Mouse (Mus musculus) kidney, adult 2 months (tissue): ENCODE results near the gene Dlg2. TPM values are rescaled to one million over a fixed set of nuclear protein-coding genes. Genes with fewer than 3 reads are reported as not detected.

ENCODE experiments used
- DNase-seq: peaks from one replicate; pipeline ENCODE4 v3.0.0; 2021
- H3K27ac ChIP-seq: fragments of 200-500 bp; 2 replicates; pipeline ENCODE4 v1.5.1; 2012; ENCODE audit warnings: low read depth, low read length, control low read depth, inconsistent platforms; ENCODE audit not compliant: insufficient read depth
- H3K27me3 ChIP-seq: fragments of 200-500 bp; replicated peaks from 2 replicates; pipeline ENCODE4 v1.6.1; 2012; ENCODE audit warnings: mild to moderate bottlenecking, moderate library complexity, low read length, inconsistent platforms; ENCODE audit not compliant: control insufficient read depth, insufficient read depth
- H3K36me3 ChIP-seq: fragments of 200-500 bp; 2 replicates; pipeline ENCODE4 v1.6.1; 2012; ENCODE audit warnings: mild to moderate bottlenecking, moderate library complexity, low read length, inconsistent platforms; ENCODE audit not compliant: control insufficient read depth, insufficient read depth
- H3K4me1 ChIP-seq: fragments of 200-500 bp; 2 replicates; pipeline ENCODE4 v1.6.1; 2011; ENCODE audit warnings: low read length; ENCODE audit not compliant: control insufficient read depth, insufficient read depth
- H3K4me3 ChIP-seq: fragments of 200-500 bp; 2 replicates; pipeline ENCODE4 v1.5.1; 2011; ENCODE audit warnings: mild to moderate bottlenecking, low read depth, low read length, control low read depth; ENCODE audit not compliant: insufficient read depth
- CTCF ChIP-seq: fragments of 200-500 bp; conservative IDR thresholded peaks from 2 replicates; pipeline ENCODE4 v1.5.1; 2011; ENCODE audit warnings: low read depth, mild to moderate bottlenecking, control low read depth, low read length, moderate library complexity, mixed read lengths; ENCODE audit not compliant: insufficient read depth, insufficient read length
- POLR2A ChIP-seq: fragments of 200-500 bp; IDR thresholded peaks from one replicate; pipeline ENCODE4 v1.6.1; 2011; ENCODE audit warnings: low read depth, low read length, control low read depth
- WGBS: fragments of 180-500 bp; shearing (Covaris S2); methylation state at CpG from one replicate; pipeline ENCODE4 v1.1.7; 2018; 5-methylcytosine and 5-hydroxymethylcytosine counted together
- polyA plus RNA-seq: library from polyadenylated mRNA; depleted of rRNA; stranded (reverse); fragments of >200 nt; gene quantifications from 2 replicates; pipeline ENCODE4 v1.2.3, GENCODE M21; 2012

Gene Dlg2
- polyA plus RNA-seq, 1 experiment, result 2.1 TPM

- 10% methylated on average over 25 of the region's 25 CpGs for WGBS
Measured at GRCm38 (mm10) chr7:91090830-91091683, 614.6 kb downstream of the Dlg2 start.

GRCm38 (mm10) chr7:91096467-91096866 is 620.0 kb downstream of the Dlg2 start:
- Histone ChIP-seq H3K27ac (no peak overlapping the region), H3K4me3 (no peak overlapping the region), H3K27me3 (peaks cover under 1% of the 10 kb centered on the region; the same call in 1 of the 2 replicates), H3K4me1 (no peaks in the 10 kb centered on the region), H3K36me3 (no peaks in the 10 kb centered on the region)
- 80% methylated on average over 7 of the region's 7 CpGs for WGBS
- TF ChIP-seq CTCF, result no peak
- TF ChIP-seq POLR2A, result no peak
- DNase-seq, result no peak

More at GRCm38 (mm10) chr7:91090830-91091683, 614.6 kb downstream of the Dlg2 start:
- Histone ChIP-seq H3K27me3 (peaks cover 1% of the 10 kb centered on the region; the same call in 1 of the 2 replicates), H3K36me3 (no peaks in the 10 kb centered on the region), H3K27ac (no peak overlapping the region), H3K4me3 (no peak overlapping the region), H3K4me1 (no peaks in the 10 kb centered on the region)
- no peak for DNase-seq
- TF ChIP-seq POLR2A, result no peak
- TF ChIP-seq CTCF, result no peak

GRCm38 (mm10) chr7:91098521-91098920 is 622.0 kb downstream of the Dlg2 start:
- WGBS, result 78% methylated on average over 3 of the region's 3 CpGs
- no peak for TF ChIP-seq CTCF
- no peak for TF ChIP-seq POLR2A
- H3K4me1 ChIP-seq, result no peaks in the 10 kb centered on the region
- no peak for DNase-seq
- no peak overlapping the region for H3K27ac ChIP-seq
- H3K4me3 ChIP-seq, result no peak overlapping the region
- no peaks in the 10 kb centered on the region for H3K27me3 ChIP-seq
- H3K36me3 ChIP-seq, result no peaks in the 10 kb centered on the region

- Histone ChIP-seq H3K4me3 (no peak overlapping the region), H3K27ac (no peak overlapping the region), H3K27me3 (no peaks in the 10 kb centered on the region), H3K4me1 (no peaks in the 10 kb centered on the region), H3K36me3 (no peaks in the 10 kb centered on the region)
- no peak for TF ChIP-seq POLR2A
- TF ChIP-seq CTCF, result no peak
- WGBS, result 68% methylated on average over 3 of the region's 3 CpGs
- no peak for DNase-seq
Measured at GRCm38 (mm10) chr7:91109575-91109974, 633.1 kb downstream of the Dlg2 start.

GRCm38 (mm10) chr7:91132128-91132527 is 655.7 kb downstream of the Dlg2 start:
- peak; percentile 7 for DNase-seq
- no peaks in the 10 kb centered on the region for H3K27me3 ChIP-seq
- H3K4me1 ChIP-seq, result no peaks in the 10 kb centered on the region
- 57% methylated on average over 4 of the region's 4 CpGs for WGBS
- no peaks in the 10 kb centered on the region for H3K36me3 ChIP-seq
- no peak for TF ChIP-seq CTCF
- TF ChIP-seq POLR2A, result no peak
- H3K27ac ChIP-seq, result no peak overlapping the region
- H3K4me3 ChIP-seq, result no peak overlapping the region

GRCm38 (mm10) chr7:91154096-91154495 is 677.6 kb downstream of the Dlg2 start:
- Histone ChIP-seq H3K36me3 (no peaks in the 10 kb centered on the region), H3K4me1 (no peaks in the 10 kb centered on the region), H3K27ac (no peak overlapping the region), H3K27me3 (no peaks in the 10 kb centered on the region), H3K4me3 (no peak overlapping the region)
- TF ChIP-seq POLR2A (no peak), CTCF (no peak)
- no peak for DNase-seq
- 76% methylated on average over 1 of the region's 1 CpGs for WGBS

GRCm38 (mm10) chr7:91159144-91159543 is 682.7 kb downstream of the Dlg2 start:
- WGBS, result 86% methylated on average over 5 of the region's 5 CpGs
- no peaks in the 10 kb centered on the region for H3K27me3 ChIP-seq
- H3K4me1 ChIP-seq, result no peaks in the 10 kb centered on the region
- no peaks in the 10 kb centered on the region for H3K36me3 ChIP-seq
- no peak for DNase-seq
- no peak overlapping the region for H3K27ac ChIP-seq
- H3K4me3 ChIP-seq, result no peak overlapping the region
- TF ChIP-seq CTCF (no peak), POLR2A (no peak)
